Mouse (Mus musculus): ENCODE measurements around the gene Xrcc4.
"Not testable (repeated sequence)": the region's sequence is repeated elsewhere in the genome, so short reads cannot be mapped to it uniquely, and the experiment has no call there.

The Xrcc4 gene

DNA sequence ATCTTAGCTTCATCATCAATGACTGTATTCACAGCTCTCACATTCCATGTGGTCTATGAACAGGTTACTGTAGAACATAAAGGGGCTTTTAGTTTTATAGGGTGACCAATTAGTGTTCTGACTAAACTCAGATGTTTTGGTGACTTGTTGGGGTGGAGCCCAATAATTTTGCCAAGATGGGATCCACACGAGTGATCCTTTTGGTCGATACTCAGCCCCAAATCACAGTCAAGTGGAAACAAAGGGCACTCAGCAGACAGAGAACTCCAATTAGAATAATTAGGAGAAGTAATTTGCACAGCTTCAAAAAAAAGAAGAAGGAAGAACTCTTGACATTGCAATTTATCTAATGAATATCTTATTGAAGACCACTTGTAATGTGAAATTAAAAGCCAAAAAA lies 274.9 kb downstream of the Xrcc4 start:
- no peak for DNase-seq (ENCODE audit: low spot score)

DNA sequence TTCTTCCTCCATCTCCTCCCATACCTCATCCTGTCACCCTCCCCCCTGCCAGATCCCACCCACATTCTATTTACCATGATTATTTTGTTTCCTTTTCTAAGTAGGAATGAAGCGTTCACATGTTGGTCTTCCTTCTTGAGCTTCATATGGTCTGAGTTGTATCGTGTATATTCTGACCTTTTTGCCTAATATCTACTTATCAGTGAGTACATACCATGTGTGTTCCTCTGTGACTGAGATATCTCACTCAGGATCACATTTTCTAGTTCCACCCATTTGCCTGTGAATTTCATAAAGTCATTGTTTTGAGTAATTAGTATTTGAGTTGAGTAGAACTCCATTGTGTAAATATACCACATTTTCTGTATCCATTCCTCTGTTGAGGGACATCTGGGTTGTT lies 277.2 kb downstream of the Xrcc4 start:
- no peak for DNase-seq (ENCODE audit: low spot score)

DNA sequence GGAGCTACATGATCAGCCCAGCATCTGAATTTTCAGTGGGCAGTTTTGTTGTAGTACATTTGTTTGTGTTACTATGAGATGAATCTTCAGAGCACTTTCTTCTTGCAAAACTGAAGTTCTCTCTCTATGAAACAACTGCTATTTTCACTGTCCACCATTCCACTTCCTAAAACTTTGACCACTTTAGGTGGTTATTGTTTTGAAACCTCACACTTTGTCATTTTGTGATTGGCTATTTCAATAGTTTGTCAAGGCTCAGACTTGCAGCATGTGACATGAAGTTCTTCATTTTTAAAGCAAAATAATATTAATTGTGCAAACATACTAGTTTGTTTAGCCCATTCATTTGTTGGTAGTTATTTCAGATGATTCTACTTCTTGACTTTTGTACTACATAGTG lies 280.4 kb downstream of the Xrcc4 start:
- DNase-seq (ENCODE audit: low spot score), result no peak

DNA sequence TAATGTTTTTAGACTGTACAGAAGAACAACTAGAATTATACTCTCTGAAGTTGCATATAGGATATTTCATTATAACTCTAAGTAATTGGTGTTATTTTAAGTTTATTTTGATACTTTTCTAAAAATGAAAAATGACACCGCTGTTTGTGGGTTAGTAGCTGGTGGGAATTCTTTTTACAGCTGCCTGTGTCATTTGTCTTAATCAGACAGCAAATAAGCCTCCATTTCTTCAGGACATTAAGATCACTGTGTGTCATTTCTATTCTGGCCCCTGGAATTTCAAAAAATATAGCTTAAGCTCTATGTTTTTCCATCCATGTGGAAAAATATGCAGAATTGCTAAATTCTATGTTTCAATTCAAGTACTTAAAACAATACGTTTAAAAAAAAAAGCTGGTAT lies 287.5 kb downstream of the Xrcc4 start:
- DNase-seq (ENCODE audit: low spot score), result no peak

DNA sequence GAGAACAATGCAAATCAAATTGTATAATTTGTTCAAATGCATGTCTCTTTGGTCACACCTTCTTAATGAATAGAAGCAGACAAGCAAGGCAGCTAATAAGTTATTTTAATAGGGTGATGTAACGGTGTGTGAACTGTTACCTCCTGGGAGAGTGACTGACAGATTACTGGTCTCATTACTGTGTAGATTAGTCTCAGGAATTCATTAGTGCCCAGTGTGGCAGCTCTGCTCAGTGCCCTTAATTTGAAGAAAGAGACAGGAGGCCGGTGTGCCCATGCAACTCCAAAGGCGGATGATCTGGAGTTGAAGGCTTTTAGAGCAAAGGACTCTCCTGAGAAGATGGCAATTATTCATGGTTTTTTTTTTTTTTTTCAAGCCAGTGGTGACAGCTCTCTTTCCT lies 291.7 kb downstream of the Xrcc4 start:
- no peak for DNase-seq (ENCODE audit: low spot score)

DNA sequence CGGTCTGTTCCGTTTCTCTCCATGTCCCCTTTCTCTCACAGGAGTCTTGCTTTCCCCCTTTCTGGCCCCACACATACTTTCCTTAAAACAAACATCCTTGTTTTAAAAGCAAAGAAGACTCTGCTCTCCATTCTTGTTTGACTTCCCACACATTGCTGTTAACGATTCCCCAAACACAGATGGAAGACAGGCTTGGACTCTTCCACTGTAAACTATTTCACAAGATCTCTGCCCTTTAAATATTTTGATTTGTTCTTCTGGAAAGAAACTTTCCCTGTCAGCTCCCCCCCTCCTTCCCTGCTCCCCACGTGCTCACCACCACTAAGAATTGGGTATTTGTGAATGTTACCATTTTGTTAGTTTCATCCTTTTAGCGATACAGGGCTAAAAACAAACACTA lies 297.9 kb downstream of the Xrcc4 start:
- no peak for DNase-seq (ENCODE audit: low spot score)

DNA sequence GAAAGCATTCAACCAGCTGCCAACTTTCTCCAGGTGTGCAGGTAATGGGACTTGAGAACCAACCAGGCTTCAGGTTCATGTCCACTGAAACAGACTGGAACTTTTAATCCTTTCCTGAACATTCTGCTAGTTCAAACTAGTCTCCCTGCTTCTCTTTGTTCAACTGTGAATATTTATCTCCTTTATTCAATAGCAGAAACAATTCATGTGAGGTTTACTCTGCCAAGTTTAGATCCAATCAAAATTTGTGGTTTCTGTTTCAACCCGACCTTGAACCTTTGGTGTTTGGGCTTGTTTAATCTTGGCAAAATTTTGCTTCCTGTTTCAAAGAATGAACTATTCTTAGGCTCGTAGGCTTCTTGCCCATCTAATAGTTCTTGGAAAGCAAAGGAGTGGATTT lies 306.5 kb downstream of the Xrcc4 start:
- DNase-seq (ENCODE audit: low spot score), result no peak

DNA sequence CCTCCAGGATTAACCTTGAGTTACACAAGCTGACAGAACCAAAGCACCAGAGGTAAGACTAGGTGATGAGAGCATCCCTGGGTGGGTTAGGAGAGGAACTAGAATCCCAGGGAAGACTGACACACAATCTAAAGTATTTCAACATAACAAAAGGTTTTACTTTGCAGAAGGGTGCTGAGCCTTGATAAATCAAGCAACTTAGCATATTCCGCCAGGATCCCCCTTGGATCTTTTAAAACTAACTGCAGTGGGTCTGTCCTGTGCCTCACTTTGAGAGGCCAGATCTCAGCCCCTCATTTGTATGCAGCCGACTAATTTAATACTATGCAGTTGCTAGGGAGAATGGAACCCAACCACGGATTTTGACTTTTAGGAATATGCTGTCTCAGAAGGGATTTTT lies 309.1 kb downstream of the Xrcc4 start:
- no peak for DNase-seq (ENCODE audit: low spot score)

DNA sequence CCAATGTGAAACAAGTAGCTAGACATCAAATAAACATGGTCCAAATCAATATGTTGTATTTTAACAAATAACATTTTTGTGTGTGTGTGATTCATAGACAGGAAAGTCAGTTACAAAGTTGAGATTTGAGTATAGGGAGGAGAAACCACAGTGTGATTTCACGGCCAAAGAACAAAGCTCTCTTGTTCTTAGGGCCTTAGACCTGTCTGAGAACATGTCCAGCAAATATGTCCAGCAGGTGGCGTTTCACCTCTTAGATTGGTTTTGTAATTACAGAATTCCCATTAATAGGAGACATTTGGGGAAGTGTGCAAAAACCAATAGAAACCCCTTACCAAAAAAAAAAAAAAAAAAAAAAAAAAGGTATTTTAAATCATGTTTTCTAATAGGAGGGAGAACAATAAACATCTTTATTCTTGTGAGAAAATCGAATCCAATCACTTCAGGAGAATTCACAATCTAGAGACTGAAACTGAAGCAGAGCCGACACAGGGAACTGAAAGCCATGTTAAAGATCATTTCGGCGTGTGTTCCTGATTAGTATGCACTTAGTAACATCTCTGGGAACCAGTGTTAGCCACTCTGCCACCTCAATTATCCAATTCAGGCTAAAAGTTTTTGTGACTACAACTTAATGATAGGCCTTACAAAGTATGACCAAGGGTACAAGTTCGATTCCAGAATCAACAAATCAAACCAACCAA lies 310.0 kb downstream of the Xrcc4 start:
- DNase-seq (ENCODE audit: low spot score), result peak; percentile 89

DNA sequence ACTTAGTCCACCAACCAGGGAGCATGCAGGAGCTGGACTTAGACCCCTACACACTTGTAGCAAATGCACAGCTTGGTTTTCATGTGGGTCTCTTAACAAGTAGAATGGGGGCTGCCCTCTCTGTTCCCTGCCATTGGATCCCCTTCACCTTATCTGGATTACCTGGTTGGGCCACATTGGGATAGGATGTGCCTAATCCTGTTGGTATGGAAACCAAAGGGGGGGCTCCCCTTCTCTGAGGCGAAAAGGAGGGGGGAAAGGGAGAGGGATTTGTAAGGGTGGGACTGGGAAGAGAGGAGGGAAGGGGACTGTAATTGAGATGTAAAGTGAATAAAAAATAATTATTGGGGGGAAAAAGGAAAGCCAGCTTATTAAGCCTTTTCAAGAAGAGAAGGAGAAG lies 311.6 kb downstream of the Xrcc4 start:
- DNase-seq (ENCODE audit: low spot score), result no peak

DNA sequence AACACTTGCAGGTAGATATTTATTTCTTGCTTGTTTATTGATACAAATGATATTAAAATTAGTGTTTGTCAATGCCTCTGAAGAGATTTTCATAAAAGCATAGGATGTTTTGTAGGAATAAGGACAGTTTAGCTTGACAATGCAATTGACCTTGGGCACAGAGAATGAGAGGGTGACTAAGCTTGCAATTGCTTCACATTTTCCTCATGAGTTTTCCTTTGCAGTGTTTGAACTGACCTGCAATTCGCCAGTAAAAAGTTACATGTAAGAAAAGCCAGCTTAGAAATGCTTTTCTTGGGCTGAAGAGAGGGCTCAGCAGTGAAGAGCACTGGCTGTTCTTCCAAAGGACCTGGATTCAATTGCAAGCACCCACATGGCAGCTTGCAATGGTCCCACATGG lies 312.3 kb downstream of the Xrcc4 start:
- DNase-seq (ENCODE audit: low spot score), result no peak

DNA sequence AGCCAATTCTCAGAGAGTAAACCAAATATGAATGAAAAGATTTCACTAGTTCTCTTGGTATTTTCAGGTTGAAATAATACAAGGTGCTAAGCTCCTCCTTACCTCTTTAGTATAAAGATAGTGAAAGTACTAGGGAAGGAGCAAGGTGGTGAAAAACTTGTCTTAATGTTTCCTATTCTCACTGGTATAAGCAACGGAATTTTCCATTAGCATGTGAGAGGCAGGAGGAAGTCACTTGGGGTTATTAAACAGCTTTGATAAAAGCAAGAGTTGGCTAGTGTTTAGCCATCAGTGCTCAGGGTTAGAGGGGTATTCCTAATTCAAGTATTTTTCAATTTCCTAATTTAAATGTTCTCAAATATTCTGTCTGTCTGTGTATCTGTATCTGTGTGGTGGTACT lies 322.9 kb downstream of the Xrcc4 start:
- no peak for DNase-seq (ENCODE audit: low spot score)

DNA sequence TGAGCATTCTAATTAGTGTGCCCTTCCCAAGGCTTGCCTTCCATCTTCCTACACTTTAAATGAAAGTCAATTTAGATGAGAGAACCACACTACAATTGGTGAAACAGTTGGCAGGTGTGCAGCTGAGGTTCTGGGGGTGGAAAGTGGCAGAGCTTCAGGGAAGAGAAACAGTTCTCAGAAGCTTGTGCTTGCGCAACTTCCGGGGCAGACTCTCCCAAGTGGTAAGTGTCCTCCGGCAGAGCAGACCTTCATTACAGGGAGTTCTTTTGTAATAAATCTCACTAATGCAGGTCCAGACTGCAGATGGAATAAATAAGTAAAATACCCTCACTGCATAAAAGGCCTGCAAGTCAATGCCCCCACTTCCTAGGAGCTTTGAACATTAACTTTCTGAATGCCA lies 323.4 kb downstream of the Xrcc4 start:
- no peak for DNase-seq (ENCODE audit: low spot score)

DNA sequence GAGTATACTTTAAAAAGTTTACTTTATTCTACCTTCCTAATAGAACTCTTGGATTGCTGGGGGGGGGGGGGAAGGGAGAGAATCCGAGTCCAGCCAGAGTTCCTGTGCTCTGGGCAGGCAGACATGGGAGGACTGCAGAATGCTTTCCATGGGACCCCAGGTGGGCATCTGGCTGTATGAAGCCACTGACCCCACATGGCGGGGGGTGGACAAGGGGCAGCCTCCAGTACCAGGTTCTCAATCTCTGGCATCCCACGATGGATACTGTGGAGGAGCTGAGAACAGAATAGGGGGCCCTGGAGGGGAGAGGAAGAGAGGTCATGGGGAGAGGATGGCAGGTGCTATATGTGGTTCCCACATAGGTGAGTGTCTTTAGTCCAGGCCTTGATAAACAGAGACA lies 327.1 kb downstream of the Xrcc4 start:
- no peak for DNase-seq (ENCODE audit: low spot score)

DNA sequence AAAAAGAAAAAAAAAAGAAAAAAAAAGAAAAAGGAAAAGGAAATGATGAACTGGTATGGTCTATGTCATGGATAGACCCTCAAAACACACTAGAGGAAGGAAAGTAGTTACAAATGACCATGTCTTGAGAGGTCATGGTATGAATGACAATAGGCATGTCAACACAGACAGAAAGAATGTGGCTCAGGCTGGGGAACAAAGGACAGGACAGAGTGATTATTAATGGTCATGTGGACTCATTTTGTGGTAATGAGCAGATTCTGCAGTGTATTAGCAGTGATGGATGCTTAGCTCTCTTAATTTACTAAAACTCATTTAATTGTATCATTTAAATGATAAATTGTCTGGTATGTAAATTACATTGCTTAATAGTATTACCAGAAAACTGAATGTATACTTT lies 333.1 kb downstream of the Xrcc4 start:
- no peak for DNase-seq (ENCODE audit: low spot score)

DNA sequence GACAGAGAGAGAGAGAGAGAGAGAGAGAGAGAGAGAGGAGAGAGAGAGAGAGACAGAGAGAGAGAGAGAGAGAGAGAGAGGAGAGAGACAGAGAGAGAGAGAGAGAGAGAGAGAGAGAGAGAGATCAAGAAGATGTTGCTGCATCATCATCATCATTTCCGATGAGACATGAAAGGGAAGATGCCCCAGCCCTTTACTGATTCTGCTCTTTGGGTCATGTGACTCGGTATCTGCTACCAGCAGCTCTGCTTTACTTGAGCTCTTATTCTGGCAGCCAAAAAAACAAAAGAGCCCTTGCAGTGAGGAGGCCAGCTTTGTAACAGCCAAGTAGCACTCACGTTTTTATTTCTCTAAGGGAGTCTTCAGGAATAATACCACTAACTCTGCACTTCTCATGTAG lies 338.8 kb downstream of the Xrcc4 start:
- not testable (repeated sequence) for DNase-seq (ENCODE audit: low spot score)

DNA sequence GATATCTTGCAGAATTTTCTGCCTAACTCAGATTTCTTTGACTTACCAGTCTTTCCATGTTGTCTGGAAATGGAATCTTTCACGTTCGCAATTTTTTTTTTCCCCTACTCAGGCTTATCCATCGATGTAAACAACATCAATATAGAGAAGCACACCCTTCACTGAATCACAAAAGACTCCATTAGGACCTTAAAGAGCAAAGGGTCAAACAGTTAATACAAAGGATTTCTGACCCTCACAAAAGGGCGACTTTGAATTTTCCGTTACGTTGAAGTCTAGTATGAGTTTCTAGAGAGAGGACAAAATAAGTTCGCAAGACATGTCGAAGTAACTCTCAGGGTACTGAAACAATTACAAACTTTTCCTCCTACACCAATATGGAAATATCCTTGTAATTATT lies 346.2 kb downstream of the Xrcc4 start:
- no peak for DNase-seq (ENCODE audit: low spot score)

DNA sequence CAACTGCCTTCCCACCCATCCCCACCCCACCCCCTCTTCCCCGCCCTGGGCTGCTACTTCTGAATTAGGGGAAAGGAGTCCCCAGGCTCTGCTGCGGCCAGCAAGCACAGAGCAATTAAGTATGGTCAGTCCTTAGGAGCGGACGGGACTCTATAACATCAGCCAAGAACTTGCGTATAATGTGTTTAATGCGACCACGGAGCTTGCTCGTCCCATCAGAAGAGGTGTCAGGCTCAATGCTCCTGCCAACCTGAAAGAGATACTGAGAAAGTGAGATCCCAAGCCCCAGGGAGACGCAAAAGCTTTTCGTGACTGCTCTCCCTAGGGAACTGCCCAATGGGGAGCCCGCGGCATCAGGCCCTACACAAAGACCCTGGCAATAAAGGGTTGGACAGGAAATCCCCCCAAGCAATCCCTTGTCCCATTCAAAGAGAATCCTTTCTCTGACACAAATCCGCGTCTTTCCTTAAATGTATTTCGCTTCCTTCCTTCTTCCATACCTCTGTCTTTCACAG lies 346.7 kb downstream of the Xrcc4 start:
- no peak for DNase-seq (ENCODE audit: low spot score)

DNA sequence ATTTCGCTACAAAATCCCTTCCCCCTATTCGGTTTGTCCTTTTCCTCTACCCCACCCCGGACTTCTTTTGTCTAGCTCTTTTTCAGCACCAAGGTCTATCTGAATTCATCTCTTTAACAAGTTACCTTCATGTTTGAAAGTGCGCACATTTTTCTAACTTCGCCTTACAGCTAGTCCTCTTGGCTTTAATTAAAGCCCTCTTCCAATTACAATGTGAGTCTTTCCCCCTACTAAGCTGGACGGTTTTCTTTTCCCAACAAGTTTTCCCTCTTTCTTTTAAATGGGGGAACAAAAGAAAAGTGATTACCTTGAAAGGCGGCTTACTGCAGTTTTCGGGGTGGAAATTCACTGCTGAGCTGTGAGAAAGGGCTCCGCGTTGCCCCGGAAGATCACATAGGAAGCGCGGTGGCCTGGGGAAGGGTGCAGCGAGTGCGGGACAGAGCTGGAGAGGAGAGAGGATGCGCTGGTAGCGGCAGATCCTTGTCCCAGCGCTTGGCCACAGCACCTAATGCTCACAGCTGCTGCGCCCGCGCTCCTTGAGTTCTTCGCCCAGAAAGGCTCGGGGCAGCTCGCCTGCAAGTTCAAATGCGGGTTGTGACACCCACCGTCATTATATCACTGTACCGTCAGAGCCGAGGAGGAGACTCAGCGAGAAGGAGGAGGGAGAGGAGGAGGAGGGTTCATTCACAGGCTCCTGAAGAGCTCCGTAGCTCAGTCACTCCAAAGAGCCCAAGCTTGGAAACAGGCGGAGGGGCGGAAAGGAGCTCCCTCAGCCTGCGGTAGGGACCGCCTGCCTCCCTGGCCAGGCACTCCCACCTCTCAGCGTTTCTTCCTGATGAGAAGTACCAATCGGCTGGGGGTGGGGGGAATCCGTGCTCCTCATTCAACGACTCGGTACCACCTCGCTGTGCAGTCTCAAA lies 347.4 kb downstream of the Xrcc4 start, which contains the start of gene Vcan:
Gene Vcan, minus strand, starts transcription at position 744 of the 920 bp plus-strand sequence.
- DNase-seq (ENCODE audit: low spot score), result peak; percentile 82

DNA sequence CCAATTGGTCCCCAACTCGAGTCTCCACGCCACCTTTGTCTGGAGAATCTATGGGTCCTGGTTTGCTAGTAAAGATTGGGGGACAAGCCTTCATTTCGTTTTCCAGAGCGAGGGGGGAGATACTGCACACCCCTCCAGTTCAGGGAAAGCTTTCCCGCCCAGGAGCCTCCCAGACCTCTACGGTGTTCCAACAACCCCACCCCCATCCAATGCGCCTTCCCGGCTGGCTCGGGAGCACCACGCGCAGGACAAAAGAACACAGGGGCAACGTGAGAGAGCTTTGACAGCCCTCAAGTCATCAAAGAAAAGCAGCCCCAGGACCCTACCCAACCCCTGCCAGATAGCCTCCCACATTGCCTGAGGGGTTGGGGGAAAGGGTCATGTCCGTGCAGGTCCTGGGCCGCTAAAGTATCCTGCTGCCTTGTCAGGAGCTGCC lies 348.3 kb downstream of the Xrcc4 start:
- peak; percentile 74 for DNase-seq (ENCODE audit: low spot score)

DNA sequence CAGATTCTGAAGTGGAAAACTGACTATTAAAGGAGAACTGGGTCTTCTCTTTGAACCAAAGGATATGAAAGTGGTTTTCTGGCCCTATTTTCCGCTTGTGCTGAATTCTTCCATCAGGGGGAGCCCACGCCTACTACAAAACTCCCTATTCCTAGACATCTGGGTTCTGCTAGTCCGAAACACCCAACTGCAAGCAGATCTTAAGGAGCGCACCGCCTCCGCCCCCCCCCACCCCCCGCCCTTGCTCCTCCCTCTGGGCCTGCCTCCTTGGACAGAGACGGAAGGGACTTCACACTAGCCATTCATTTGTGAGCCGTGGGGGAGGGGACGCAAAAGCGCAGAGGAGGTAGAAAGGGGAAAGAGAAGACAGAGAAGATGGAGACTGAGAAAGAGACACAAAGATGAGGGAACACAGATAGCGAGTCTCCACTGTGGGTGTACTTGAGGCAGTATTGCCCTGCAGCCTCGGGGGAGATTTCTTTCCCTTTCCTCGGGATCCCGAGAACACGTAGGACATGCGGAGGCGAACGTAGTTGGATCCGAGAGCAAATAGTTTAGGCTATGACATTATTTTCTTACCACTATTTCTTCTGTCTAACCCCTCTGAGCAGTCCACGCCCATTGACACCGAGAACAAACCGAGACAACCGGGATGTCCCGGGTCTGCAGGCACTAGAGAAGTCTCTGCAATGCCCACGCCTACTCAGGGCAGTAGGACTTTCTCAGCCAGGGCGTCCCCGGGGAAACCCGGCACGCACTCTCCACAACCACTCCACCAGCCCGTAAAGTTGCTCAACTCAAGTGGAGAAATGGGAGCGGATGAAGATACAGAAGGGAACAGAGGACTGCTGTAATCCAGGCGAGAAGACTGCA lies 348.9 kb downstream of the Xrcc4 start:
- DNase-seq (ENCODE audit: low spot score), result peak; percentile 92

DNA sequence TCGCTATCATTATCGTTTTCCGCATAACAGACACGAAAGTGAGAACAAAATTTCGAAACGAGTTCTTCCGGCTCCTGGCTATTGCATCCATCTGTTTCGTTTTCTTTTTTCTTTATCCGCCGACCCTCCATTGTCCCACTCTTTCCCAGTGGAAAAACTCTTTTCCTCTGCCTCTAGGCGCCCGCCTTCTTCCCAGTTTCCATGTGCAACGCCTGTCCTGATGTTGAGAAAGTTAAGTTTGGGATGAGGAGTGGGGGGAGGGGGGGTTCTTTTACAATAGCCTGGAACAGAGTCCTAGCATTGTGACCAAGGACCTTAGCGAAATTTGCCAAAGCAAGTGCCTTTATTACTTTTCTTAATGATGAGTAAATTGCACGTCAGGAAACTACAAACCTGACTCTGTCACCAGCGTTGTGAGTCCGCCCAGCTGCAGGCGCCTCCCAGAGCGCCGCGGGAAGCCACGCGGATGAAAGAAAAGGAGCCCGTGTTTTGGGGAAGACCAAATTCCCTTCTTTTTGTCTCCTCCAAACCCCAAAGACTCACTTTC lies 349.6 kb downstream of the Xrcc4 start:
- DNase-seq (ENCODE audit: low spot score), result no peak

All from embryo, embryonic 10 days (tissue).